ENCODE assay signal across 8 mouse cellular contexts in genomic region chr1:135585573-135585972, GRCm38 (mm10). TPM values are rescaled to one million over a fixed set of nuclear protein-coding genes. Genes with fewer than 3 reads are reported as not detected.
DNase-seq lines count a peak whose midpoint lies in the region; ATAC-seq and TF ChIP-seq lines count a peak whose summit lies in the region.

No protein-coding gene starts in this region.

- TF ChIP-seq POLR2A in bone marrow macrophage, adult 2 months (IDR thresholded peaks at IDR 0.05; ENCODE audit: borderline replicate concordance, low read depth, low read length) = no peak

- no peaks in the 10 kb centered on the region for H3K9me3 ChIP-seq in hindbrain, embryonic 15.5 days
- H3K9me3 ChIP-seq in midbrain, embryonic 14.5 days (ENCODE audit: control insufficient read depth, low read length) = no peaks in the 10 kb centered on the region

- H3K27me3 ChIP-seq in hindbrain, embryonic 15.5 days = no peaks in the 10 kb centered on the region
- no peaks in the 10 kb centered on the region for H3K27me3 ChIP-seq in midbrain, embryonic 14.5 days (ENCODE audit: control insufficient read depth, insufficient read depth, low read length)

- ATAC-seq in CD4-positive, CD25-positive, alpha-beta regulatory T cell, adult 4 months = no peak
- peak; percentile 45 for ATAC-seq in frontal cortex, adult (ENCODE audit: low TSS enrichment)
- ATAC-seq in hindbrain, embryonic 15.5 days (ENCODE audit: low FRiP score, low read depth) = peak; percentile 58
- peak; percentile 74 for ATAC-seq in midbrain, embryonic 14.5 days (ENCODE audit: low FRiP score, low TSS enrichment)

- no peak overlapping the region for H3K27ac ChIP-seq in bone marrow macrophage, adult 2 months (ENCODE audit: insufficient read depth, low read depth, low read length)
- peak overlapping the region; percentile 86 for H3K27ac ChIP-seq in hindbrain, embryonic 15.5 days (replicated peaks)
- peak overlapping the region; percentile 93 for H3K27ac ChIP-seq in midbrain, embryonic 14.5 days (replicated peaks; ENCODE audit: low read depth, low read length)

- H3K4me2 ChIP-seq in hindbrain, embryonic 15.5 days = peak overlapping the region; percentile 85
- peak overlapping the region; percentile 85 for H3K4me2 ChIP-seq in midbrain, embryonic 14.5 days (ENCODE audit: low read length)

- WGBS in hindbrain, embryonic 15.5 days = 1% methylated on average over 19 of the region's 19 CpGs
- under 1% methylated on average over 18 of the region's 19 CpGs for WGBS in midbrain, embryonic 14.5 days

- intact Hi-C loops in left cerebral cortex, postnatal 4 days (cut with DNase I) = no loop called here

- peak; percentile 32 for DNase-seq in CD4-positive, CD25-positive, alpha-beta regulatory T cell, adult 2 months (ENCODE audit: low read depth, low spot score)
- DNase-seq in left cerebral cortex, postnatal 4 days = peak; percentile 75
- peak; percentile 84 for DNase-seq in midbrain, embryonic 14.5 days
- peak; percentile 4 for DNase-seq in thymus, postnatal 0 days (ENCODE audit: low spot score)

- H3K4me3 ChIP-seq in bone marrow macrophage, adult 2 months (ENCODE audit: insufficient read depth, low read length) = peak overlapping the region; percentile 67
- H3K4me3 ChIP-seq in hindbrain, embryonic 15.5 days = peak overlapping the region; percentile 54
- H3K4me3 ChIP-seq in midbrain, embryonic 14.5 days (replicated peaks; ENCODE audit: low read depth, low read length) = peak overlapping the region; percentile 74

- no peaks in the 10 kb centered on the region for H3K36me3 ChIP-seq in hindbrain, embryonic 15.5 days
- H3K36me3 ChIP-seq in midbrain, embryonic 14.5 days (ENCODE audit: control insufficient read depth, insufficient read depth, low read length) = no peaks in the 10 kb centered on the region

- no peak for TF ChIP-seq CTCF in bone marrow macrophage, adult 2 months (IDR thresholded peaks at IDR 0.05; ENCODE audit: low read depth, low read length)

- H3K4me1 ChIP-seq in bone marrow macrophage, adult 2 months (ENCODE audit: control insufficient read depth, insufficient read depth, low read length) = peaks cover 10% of the 10 kb centered on the region
- peaks cover 51% of the 10 kb centered on the region for H3K4me1 ChIP-seq in hindbrain, embryonic 15.5 days (replicated peaks)
- H3K4me1 ChIP-seq in midbrain, embryonic 14.5 days (ENCODE audit: control insufficient read depth, insufficient read depth, low read length) = peaks cover 45% of the 10 kb centered on the region

- peak overlapping the region; percentile 94 for H3K9ac ChIP-seq in hindbrain, embryonic 15.5 days
- H3K9ac ChIP-seq in midbrain, embryonic 14.5 days (replicated peaks; ENCODE audit: low read length) = peak overlapping the region; percentile 88

RNA-seq across cellular contexts. Expression of gene Nav1, which starts 21.5 kb away (rescaled TPM):
- polyA plus RNA-seq in CD4-positive, CD25-positive, alpha-beta regulatory T cell, adult 4 months (2017; shearing (Covaris generic)) = under 1 TPM; 0.29 to 0.98 TPM
- polyA plus RNA-seq in bone marrow macrophage, adult 2 months (2012; ENCODE audit: insufficient read depth, insufficient read length, missing spikeins) = 80.6 and 81.3 TPM in 2 replicates
- 47.8 and 51.3 TPM in 2 replicates for polyA plus RNA-seq in hindbrain, embryonic 15.5 days (2015; fragmentation: Nextera tagmentation; extraction: Ambion mirVana)
- 100 to 1,000 TPM; 232 to 237 TPM for total RNA-seq in left cerebral cortex, postnatal 4 days (2021)
- 48.2 and 56.3 TPM in 2 replicates for polyA plus RNA-seq in midbrain, embryonic 14.5 days (2014; fragmentation: Nextera tagmentation; extraction: Ambion mirVana)
- 3.3 and 3.5 TPM in 2 replicates for polyA plus RNA-seq in thymus, postnatal 0 days (2015; fragmentation: Nextera tagmentation; extraction: Ambion mirVana)

Comparison
In these comparisons a context has a peak if more than half of its experiments do, and no peak if none do; other contexts are left out.
1. DNase-seq: peak in every context shown above with its lines; median percentile 84 in midbrain, embryonic 14.5 days; 75 in left cerebral cortex, postnatal 4 days; 32 in CD4-positive, CD25-positive, alpha-beta regulatory T cell, adult 2 months; 4 in thymus, postnatal 0 days.
2. RNA of gene Nav1, which starts 21.5 kb away (polyA plus RNA-seq): 80.6 to 81.3 TPM in bone marrow macrophage, adult 2 months, 48.2 to 56.3 TPM in midbrain, embryonic 14.5 days and 47.8 to 51.3 TPM in hindbrain, embryonic 15.5 days; 3.3 to 3.5 TPM in thymus, postnatal 0 days and 0.29 to 0.98 TPM in CD4-positive, CD25-positive, alpha-beta regulatory T cell, adult 4 months; every median in the first group is over 10 times any median in the second.
3. Peak in every context shown above with its lines, with median percentiles within 50 percentile points of each other: H3K4me3 ChIP-seq.